Mouse (Mus musculus) CD4-positive naive resting alpha-beta T cell, adult 76 days (primary cell): Measurements from ENCODE around the gene Gm18336. TPM values are rescaled to one million over a fixed set of nuclear protein-coding genes. Genes with fewer than 3 reads are reported as not detected.

Source experiments
- total RNA-seq: library from RNA; stranded (reverse); gene quantifications from one replicate; pipeline ENCODE4 v1.2.4, GENCODE M21; 2023

Gm18336 gene
- not detected for total RNA-seq

DNA sequence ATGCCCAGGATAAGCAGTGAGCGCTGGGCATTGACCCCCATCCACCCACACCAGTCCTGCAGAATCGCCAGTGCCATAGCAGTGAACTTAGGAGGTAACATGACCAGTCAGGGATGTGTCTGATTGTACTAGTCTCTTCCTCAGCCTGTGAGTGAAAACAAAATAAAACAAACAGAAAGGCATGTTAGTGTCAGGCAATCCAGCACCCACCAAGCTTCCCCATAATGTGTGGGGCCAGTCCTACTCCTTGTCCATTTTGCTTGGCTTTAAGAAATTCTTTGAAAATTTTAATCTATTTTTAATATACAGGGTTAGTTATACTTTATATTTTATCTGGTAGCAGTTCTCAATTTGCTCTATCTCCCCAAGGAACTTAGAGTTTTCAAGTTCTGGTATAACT lies at the start of gene Gm18336:
Gm18336 (minus strand) TSS at position 101 of the 400 bp plus-strand sequence.

DNA sequence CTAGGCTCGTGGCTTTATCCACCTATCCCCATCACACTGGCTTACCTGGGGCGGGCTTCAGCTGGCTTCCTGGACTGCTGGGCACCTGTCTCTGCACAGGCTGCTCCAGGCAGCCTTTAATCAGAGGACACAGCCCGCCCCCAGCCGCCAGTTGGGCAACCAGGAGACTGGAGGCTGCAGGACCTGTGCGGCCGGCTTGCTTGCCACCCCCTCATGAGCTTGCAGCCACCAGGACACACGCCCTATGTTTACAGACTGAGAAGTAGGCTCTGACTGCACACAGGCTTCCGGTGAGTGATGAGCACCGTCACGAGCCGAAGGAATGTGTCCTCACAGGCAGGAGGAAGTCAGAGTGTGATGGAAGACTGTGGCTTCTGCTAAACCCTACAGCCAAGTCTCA lies 36.7 kb upstream of the Gm18336 start, which contains the start of gene Trex2:
Trex2 (minus strand) TSS at position 93 of the 400 bp plus-strand sequence.

DNA sequence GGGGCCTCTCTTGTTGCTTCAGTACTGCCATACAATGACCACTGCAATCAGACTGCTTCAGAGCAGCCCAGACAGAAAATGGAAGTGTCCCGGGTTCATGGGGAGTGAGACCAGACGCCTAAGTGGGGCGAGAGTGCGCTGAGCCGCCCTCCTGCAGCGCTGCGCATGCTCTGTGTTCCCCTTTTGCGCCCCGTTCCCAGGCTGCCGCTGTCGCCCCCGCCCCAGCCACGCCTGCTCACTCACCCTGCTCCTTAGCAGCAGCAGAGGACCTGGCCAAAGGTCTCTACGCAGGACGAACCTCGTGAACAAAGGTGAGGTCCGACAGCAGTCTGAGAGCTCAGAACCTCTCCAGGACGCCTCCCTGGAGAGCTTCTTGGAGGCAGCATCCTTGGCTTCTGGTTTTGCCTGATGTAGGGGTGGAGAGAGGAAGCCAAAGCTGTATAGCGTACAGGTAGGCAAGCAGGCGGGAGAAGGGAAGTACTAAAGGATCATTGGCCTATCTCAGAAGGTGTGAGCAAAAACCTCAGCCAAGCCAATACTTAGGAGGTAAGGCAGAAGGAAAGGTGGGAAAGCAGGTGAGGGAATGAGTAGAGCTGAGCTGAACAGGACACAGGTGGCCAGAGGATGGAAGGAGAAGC lies 12.5 kb upstream of the Gm18336 start, which contains the start of gene Zfp92:
Zfp92 (plus strand) TSS at position 217 of the 638 bp plus-strand sequence.

Other genes with a start within 250 kb of the Gm18336 start
- gene Xlr5b, start 249.9 kb downstream of the Gm18336 start, total RNA-seq = not detected
- gene DXBay18, start 249.3 kb downstream of the Gm18336 start, total RNA-seq = not detected
- gene Spin2d, start 221.7 kb downstream of the Gm18336 start, total RNA-seq = not detected
- 17.1 TPM for gene Xlr3b, start 206.5 kb downstream of the Gm18336 start, total RNA-seq
- gene Xlr4b, start 184.4 kb downstream of the Gm18336 start, total RNA-seq = 91.2 TPM
- 12.1 TPM for gene F8a, start 170.4 kb downstream of the Gm18336 start, total RNA-seq
- gene Xlr4c, start 155.6 kb downstream of the Gm18336 start, total RNA-seq = 47.5 TPM
- gene Xlr3c, start 133.3 kb downstream of the Gm18336 start, total RNA-seq = not detected
- not detected for gene Xlr5a, start 105.8 kb downstream of the Gm18336 start, total RNA-seq
- not detected for gene Xlr5c, start 105.8 kb downstream of the Gm18336 start, total RNA-seq
- gene Gm45015, start 61.9 kb downstream of the Gm18336 start, total RNA-seq = not detected
- 30.3 TPM for gene Zfp275, start 56.1 kb downstream of the Gm18336 start, total RNA-seq
- not detected for gene Zfp92, start 12.4 kb upstream of the Gm18336 start, total RNA-seq
- 0.59 TPM for gene Trex2, start 36.6 kb upstream of the Gm18336 start, total RNA-seq
- 15.4 TPM for gene Haus7, start 60.3 kb upstream of the Gm18336 start, total RNA-seq
- gene Bgn, start 84.9 kb upstream of the Gm18336 start, total RNA-seq = 1.1 TPM
- not detected for gene Atp2b3, start 104.3 kb upstream of the Gm18336 start, total RNA-seq
- gene Dusp9, start 240.7 kb upstream of the Gm18336 start, total RNA-seq = 0.21 TPM